Mouse (Mus musculus) brain, embryonic 14.5 days (tissue): ENCODE results near the gene H2-Q10.

Source experiments
- CTCF ChIP-seq: fragments of 200-500 bp; IDR thresholded peaks from 2 replicates; pipeline ENCODE4 v1.5.1; 2012; ENCODE audit warnings: inconsistent platforms, mild to moderate bottlenecking, moderate library complexity, borderline replicate concordance; ENCODE audit not compliant: insufficient read depth, insufficient read length; ENCODE audit errors: extremely low read depth
- POLR2A ChIP-seq: fragments of 200-500 bp; IDR thresholded peaks from 2 replicates; pipeline ENCODE4 v1.6.1; 2012; ENCODE audit warnings: mild to moderate bottlenecking, inconsistent platforms, borderline replicate concordance; ENCODE audit not compliant: poor library complexity, insufficient read depth, insufficient read length, severe bottlenecking; ENCODE audit errors: extremely low read depth

GRCm38 (mm10) chr17:35517526-35517925 lies 47.6 kb downstream of the H2-Q10 start:
- no peak for TF ChIP-seq CTCF
- TF ChIP-seq POLR2A: no peak
